Mouse (Mus musculus): ENCODE data around the gene Nek9. TPM values are rescaled to one million over a fixed set of nuclear protein-coding genes. Genes with fewer than 3 reads are reported as not detected.

Nek9 gene
- polyA plus RNA-seq, 1 experiment from 2014 or later, result 26.6 TPM

DNA sequence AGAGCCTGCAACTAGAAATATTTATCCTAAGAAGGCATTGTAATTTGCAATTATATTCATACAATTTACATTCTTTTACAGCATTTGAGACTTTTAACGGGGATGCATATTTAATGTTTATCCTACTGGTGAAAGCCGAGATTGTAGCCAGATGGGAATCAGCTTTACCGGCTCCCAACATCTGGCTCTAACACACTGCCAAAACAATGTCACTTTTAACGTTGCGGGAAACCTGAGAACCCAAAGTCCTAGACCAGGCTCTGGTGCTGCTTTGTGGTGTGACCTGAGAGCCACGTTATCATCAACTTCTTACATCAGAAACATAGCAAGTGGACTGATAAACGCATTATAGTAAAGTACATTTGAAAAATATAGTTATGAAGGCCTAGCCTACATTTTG, 74.2 kb downstream of the Nek9 start:
- peak; percentile 57 for DNase-seq (ENCODE audit: low spot score)

DNA sequence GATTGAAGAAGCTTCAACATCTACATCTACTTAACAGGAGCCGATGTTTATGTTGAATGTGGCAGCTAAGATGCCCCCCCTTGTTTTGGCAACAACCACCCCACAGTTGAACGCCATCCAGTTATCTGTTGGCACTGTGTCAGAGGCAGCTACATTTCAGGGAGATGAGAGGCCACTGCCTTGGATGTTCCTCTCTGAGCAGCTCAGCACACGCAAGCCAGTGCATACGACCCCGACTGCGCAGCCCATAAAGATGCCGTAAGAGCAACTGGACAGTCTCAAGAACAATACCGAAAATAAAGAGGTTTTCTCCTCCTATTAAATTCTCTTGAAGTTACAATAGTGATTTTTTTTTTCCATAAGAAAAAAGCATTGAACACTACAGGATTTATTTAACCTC, 74.6 kb downstream of the Nek9 start:
- H3K4me1 ChIP-seq, result peaks cover 29% of the 10 kb centered on the region
- DNase-seq (ENCODE audit: low spot score), result no peak
- H3K4me3 ChIP-seq, result no peak overlapping the region
- H3K27me3 ChIP-seq (replicated peaks; ENCODE audit: low read depth, poor library complexity, severe bottlenecking), result no peaks in the 10 kb centered on the region
- 82% methylated on average over 8 of the region's 8 CpGs for WGBS
- H3K27ac ChIP-seq (replicated peaks), result peak overlapping the region; percentile 68
- H3K9me3 ChIP-seq, result no peaks in the 10 kb centered on the region
- H3K36me3 ChIP-seq (replicated peaks), result peaks cover 19% of the 10 kb centered on the region

More for the DNA sequence above, 74.2 kb downstream of the Nek9 start:
- peaks cover 19% of the 10 kb centered on the region for H3K36me3 ChIP-seq (replicated peaks)
- no peaks in the 10 kb centered on the region for H3K9me3 ChIP-seq
- no peaks in the 10 kb centered on the region for H3K27me3 ChIP-seq (replicated peaks; ENCODE audit: low read depth, poor library complexity, severe bottlenecking)
- peak overlapping the region; percentile 51 for H3K27ac ChIP-seq (replicated peaks)
- 33% methylated on average over 7 of the region's 7 CpGs for WGBS
- H3K4me1 ChIP-seq, result peaks cover 32% of the 10 kb centered on the region
- H3K4me3 ChIP-seq, result no peak overlapping the region

DNA sequence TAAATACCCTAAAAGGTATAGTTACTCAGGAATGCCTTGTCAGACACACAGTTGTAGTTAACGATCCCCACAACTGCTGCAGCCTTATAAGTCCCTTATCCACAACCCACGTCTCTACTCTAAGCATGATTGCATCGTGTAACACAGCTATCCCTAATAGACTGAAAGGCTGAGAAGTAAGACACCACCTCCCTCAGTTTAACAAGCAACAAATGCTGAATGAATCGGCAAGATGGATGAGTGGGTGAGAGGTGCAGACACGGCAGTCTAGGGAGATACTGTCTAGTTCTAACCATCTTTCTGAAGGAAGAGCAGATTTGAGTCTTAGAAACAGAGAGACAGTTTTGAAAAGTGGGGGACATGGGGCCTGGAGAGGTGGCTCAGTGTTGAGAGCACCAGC, 76.0 kb downstream of the Nek9 start:
- no peaks in the 10 kb centered on the region for H3K27me3 ChIP-seq (replicated peaks; ENCODE audit: low read depth, poor library complexity, severe bottlenecking)
- H3K27ac ChIP-seq (replicated peaks), result peak overlapping the region; percentile 66
- no peak overlapping the region for H3K4me3 ChIP-seq
- WGBS, result 81% methylated on average over 5 of the region's 5 CpGs
- no peaks in the 10 kb centered on the region for H3K9me3 ChIP-seq
- peaks cover 29% of the 10 kb centered on the region for H3K4me1 ChIP-seq
- H3K36me3 ChIP-seq (replicated peaks), result peaks cover 19% of the 10 kb centered on the region; the same call in 1 of the 2 replicates
- DNase-seq (ENCODE audit: low spot score), result no peak

DNA sequence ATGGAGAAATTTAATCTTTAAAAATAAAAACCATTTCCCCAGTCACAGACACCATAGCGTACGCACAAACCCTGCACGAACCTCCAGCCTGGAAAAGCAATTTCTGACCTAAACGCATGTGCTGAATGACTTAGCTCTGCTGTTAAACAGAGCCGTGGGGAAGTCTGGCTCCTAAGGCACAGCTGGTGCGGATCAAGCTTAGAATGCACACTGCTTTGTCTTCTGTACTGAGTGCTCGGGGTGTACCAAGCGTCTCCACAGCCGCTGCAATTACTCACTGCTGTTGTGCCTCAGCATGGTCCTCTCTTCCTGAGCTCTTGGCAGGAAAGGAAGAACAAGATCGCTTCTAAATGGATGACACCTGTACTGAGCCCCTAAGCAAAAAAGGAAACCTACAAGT, 76.7 kb downstream of the Nek9 start:
- H3K27ac ChIP-seq (replicated peaks), result peak overlapping the region; percentile 66
- H3K4me1 ChIP-seq, result peaks cover 35% of the 10 kb centered on the region
- no peaks in the 10 kb centered on the region for H3K9me3 ChIP-seq
- H3K27me3 ChIP-seq (replicated peaks; ENCODE audit: low read depth, poor library complexity, severe bottlenecking), result no peaks in the 10 kb centered on the region
- H3K4me3 ChIP-seq, result no peak overlapping the region
- peaks cover 17% of the 10 kb centered on the region; the same call in 1 of the 2 replicates for H3K36me3 ChIP-seq (replicated peaks)
- DNase-seq (ENCODE audit: low spot score), result peak; percentile 71
- WGBS, result 41% methylated on average over 10 of the region's 10 CpGs

DNA sequence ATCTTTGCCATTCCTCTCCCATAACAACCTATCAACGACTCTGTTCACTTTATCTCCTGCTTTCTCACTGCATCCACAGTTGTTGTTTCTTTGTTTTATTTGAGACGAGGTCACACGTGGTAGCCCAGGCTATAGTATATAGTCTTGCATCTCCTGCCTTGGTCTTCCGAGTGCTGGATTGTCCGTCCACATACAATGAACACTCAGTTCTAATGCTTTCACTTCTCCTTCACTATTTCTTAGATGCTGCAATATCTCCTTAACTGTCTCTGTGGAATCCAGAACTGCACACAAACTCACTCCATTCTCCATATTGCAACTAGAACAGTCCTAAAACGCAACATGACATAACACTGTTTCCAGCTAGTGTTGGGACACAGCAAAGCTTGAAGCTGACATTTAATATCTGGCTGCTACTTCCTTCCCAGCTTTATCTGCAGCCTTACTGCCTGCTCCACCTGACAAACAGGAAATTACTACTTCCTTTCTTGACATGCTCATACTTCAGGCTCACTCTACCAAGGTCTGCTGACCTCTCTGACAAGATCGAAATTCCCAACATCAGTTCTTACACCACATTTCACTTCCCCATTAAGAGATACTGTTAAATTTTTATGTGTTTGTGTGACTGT, 82.0 kb downstream of the Nek9 start:
- Histone ChIP-seq H3K27me3 (replicated peaks; ENCODE audit: low read depth, poor library complexity, severe bottlenecking) (no peaks in the 10 kb centered on the region), H3K4me1 (peaks cover 22% of the 10 kb centered on the region), H3K27ac (replicated peaks) (no peak overlapping the region), H3K9me3 (no peaks in the 10 kb centered on the region), H3K36me3 (replicated peaks) (peaks cover 8% of the 10 kb centered on the region; the same call in 1 of the 2 replicates), H3K4me3 (no peak overlapping the region)
- no peak for DNase-seq (ENCODE audit: low spot score)
- 83% methylated on average over 7 of the region's 7 CpGs for WGBS

DNA sequence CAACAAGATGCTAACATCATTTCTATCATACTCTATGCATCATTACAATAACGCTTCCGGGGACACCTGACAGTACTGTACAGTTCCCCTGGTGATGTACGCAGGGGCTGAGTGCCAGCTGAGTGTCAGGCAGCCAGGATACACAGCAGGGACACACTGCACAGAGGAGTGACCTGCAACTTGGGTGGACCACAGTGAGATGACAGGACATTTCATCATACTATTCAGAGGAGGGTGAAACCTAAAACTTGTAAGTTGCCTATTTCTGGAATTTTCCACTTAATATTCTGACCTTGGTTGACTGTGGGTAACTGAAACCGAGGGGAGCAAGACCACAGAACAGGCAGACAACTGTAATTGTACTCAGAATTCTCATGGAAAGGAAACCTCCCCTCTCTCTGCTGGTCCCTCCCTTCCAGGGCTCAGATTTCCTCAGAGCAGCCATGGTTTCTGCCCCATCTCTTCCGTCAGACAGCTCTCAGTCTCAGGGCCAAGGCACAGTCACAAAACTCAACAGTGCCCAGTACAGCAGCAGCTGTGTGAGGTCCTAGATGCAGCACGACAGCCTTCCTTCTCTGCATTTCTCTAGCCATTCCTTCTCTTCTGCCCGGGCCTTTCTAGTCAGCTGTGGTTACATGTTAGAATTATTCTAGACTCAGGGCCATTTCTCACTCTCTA, 82.9 kb downstream of the Nek9 start:
- Histone ChIP-seq H3K27ac (replicated peaks) (peak overlapping the region; percentile 21; the same call in 1 of the 2 replicates), H3K36me3 (replicated peaks) (peaks cover 8% of the 10 kb centered on the region; the same call in 1 of the 2 replicates), H3K9me3 (no peaks in the 10 kb centered on the region), H3K4me1 (peaks cover 22% of the 10 kb centered on the region), H3K27me3 (replicated peaks; ENCODE audit: low read depth, poor library complexity, severe bottlenecking) (no peaks in the 10 kb centered on the region), H3K4me3 (no peak overlapping the region)
- DNase-seq (ENCODE audit: low spot score), result no peak
- WGBS, result 68% methylated on average over 7 of the region's 7 CpGs

DNA sequence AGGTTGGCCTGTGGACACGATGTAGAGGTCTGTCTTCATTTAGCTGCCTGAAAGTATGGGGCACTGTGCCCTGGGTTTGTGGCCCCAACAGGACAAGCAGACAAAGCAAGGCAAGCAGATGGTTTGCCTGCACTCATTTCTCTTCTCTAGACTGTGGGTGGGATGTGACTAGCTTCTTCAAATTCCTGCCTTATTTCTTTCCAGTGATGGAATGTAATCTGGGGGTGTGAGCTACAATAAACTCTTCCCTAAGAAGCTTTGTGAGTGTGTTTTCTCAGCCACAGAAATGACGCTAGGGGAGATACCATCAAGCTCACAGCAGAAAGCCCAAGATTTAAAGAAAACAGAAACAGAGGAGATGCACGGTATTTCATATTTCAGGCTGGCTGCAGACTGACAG, 87.1 kb downstream of the Nek9 start:
- Histone ChIP-seq H3K4me1 (peaks cover 17% of the 10 kb centered on the region), H3K9me3 (peaks cover 3% of the 10 kb centered on the region; the same call in 1 of the 2 replicates), H3K36me3 (replicated peaks) (peaks cover 10% of the 10 kb centered on the region), H3K27ac (replicated peaks) (no peak overlapping the region), H3K4me3 (no peak overlapping the region), H3K27me3 (replicated peaks; ENCODE audit: low read depth, poor library complexity, severe bottlenecking) (no peaks in the 10 kb centered on the region)
- DNase-seq (ENCODE audit: low spot score), result no peak
- WGBS, result 85% methylated on average over 3 of the region's 3 CpGs

Other genes starting within 250 kb of the Nek9 start
- gene Prox2, start 228.6 kb downstream of the Nek9 start, polyA plus RNA-seq (2016; fragmentation: Nextera tagmentation; extraction: Ambion mirVana), result 2.9 and 3.7 TPM in 2 replicates
- 106 TPM in 2 replicates for gene Dlst, start 228.5 kb downstream of the Nek9 start, polyA plus RNA-seq (2016; fragmentation: Nextera tagmentation; extraction: Ambion mirVana)
- 2.0 and 2.2 TPM in 2 replicates for gene Rps6kl1, start 188.1 kb downstream of the Nek9 start, polyA plus RNA-seq (2016; fragmentation: Nextera tagmentation; extraction: Ambion mirVana)
- 9.3 and 9.8 TPM in 2 replicates for gene Pgf, start 161.6 kb downstream of the Nek9 start, polyA plus RNA-seq (2016; fragmentation: Nextera tagmentation; extraction: Ambion mirVana)
- gene Eif2b2, start 119.9 kb downstream of the Nek9 start, polyA plus RNA-seq (2016; fragmentation: Nextera tagmentation; extraction: Ambion mirVana), result 119 and 122 TPM in 2 replicates
- 7.6 and 8.2 TPM in 2 replicates for gene Mlh3, start 68.8 kb downstream of the Nek9 start, polyA plus RNA-seq (2016; fragmentation: Nextera tagmentation; extraction: Ambion mirVana)
- gene Acyp1, start 50.9 kb downstream of the Nek9 start, polyA plus RNA-seq (2016; fragmentation: Nextera tagmentation; extraction: Ambion mirVana), result 47.3 and 50.6 TPM in 2 replicates
- 0.90 and 0.92 TPM in 2 replicates for gene Zc2hc1c, start 50.8 kb downstream of the Nek9 start, polyA plus RNA-seq (2016; fragmentation: Nextera tagmentation; extraction: Ambion mirVana)
- gene Tmed10, start 35.5 kb upstream of the Nek9 start, polyA plus RNA-seq (2016; fragmentation: Nextera tagmentation; extraction: Ambion mirVana), result 243 and 251 TPM in 2 replicates
- 1.4 and 1.8 TPM in 2 replicates for gene Fos, start 134.5 kb upstream of the Nek9 start, polyA plus RNA-seq (2016; fragmentation: Nextera tagmentation; extraction: Ambion mirVana)

Measured in embryonic facial prominence, embryonic 10.5 days (tissue).